10 mouse cellular contexts compared by ENCODE assay signal in genomic region chr1:166043451-166044149, GRCm38 (mm10). TPM values are rescaled to one million over a fixed set of nuclear protein-coding genes. Genes with fewer than 3 reads are reported as not detected.
A peak's percentile ranks its signal among the peaks of the same experiment; 100 is the strongest.
DNase-seq lines count a peak whose midpoint lies in the region; TF ChIP-seq lines count a peak whose summit lies in the region.
"Had no signal": no experiment of that assay in that cellular context is flagged by ENCODE, and none has a peak within 500 bp of the region (broad histone marks: within the 10 kb centered on the region; RNA-seq: fewer than 3 reads in every experiment).

No protein-coding gene starts in this region.

- H3K79me2 ChIP-seq in heart, adult 2 months (replicated peaks; ENCODE audit: control insufficient read depth, insufficient read depth, low read length), result no peaks in the 10 kb centered on the region

- 0 out of 2 replicates have a peak overlapping the region, but pooled peaks have one; percentile 42 for H3K27ac ChIP-seq in heart, embryonic 10.5 days
- H3K27ac ChIP-seq in heart, adult 2 months, result no peak overlapping the region
- no peak overlapping the region for H3K27ac ChIP-seq in thymus, adult 2 months (ENCODE audit: control insufficient read depth, insufficient read depth, low read length)
- H3K27ac ChIP-seq: hindbrain, embryonic 15.5 days had no signal

- H3K9ac ChIP-seq in heart, adult 2 months (ENCODE audit: low read depth, low read length), result no peak overlapping the region
- H3K9ac ChIP-seq: hindbrain, embryonic 15.5 days had no signal

- H3K4me3 ChIP-seq in heart, embryonic 10.5 days, result no peak overlapping the region
- no peak overlapping the region for H3K4me3 ChIP-seq in heart, adult 2 months
- no peak overlapping the region for H3K4me3 ChIP-seq in thymus, adult 2 months (ENCODE audit: control insufficient read depth, insufficient read depth, low read length)
- H3K4me3 ChIP-seq: hindbrain, embryonic 15.5 days had no signal

- no peak for TF ChIP-seq CTCF in heart, adult 2 months (IDR thresholded peaks at IDR 0.05)
- no peak for TF ChIP-seq CTCF in thymus, adult 2 months (IDR thresholded peaks at IDR 0.05; ENCODE audit: borderline replicate concordance, control insufficient read depth, extremely low read depth, insufficient read depth, low read length, poor library complexity)

- intact Hi-C loops in heart, adult 2 months (cut with DNase I), result no loop called here

- no peak for TF ChIP-seq POLR2A in heart, adult 2 months (IDR thresholded peaks at IDR 0.05; ENCODE audit: insufficient read depth, low read depth, low read length)
- no peak for TF ChIP-seq POLR2A in thymus, adult 2 months (IDR thresholded peaks at IDR 0.05; ENCODE audit: control insufficient read depth, extremely low read depth, insufficient read depth, low read length, poor library complexity)

- DNase-seq in heart, embryonic 10.5 days (ENCODE audit: low spot score), result peak; percentile 69
- no peak for DNase-seq in heart, adult 2 months
- DNase-seq in thymus, adult 2 months, result peak; percentile 21
- no peak for DNase-seq in thymus, adult 18-20 months
- peak; percentile 59 for DNase-seq in layer of hippocampus, adult 9-11 months
- peak; percentile 10 to 34 for DNase-seq in right cerebral cortex, postnatal 36 days (ENCODE audit: low spot score in 2 of 2)
- no peak for DNase-seq in cerebellum, postnatal 36 days
- DNase-seq in adrenal gland, adult 2 months, result no peak

- H3K9me3 ChIP-seq in heart, embryonic 10.5 days, result no peaks in the 10 kb centered on the region
- H3K9me3 ChIP-seq: G1E; hindbrain, embryonic 15.5 days had no signal

- 60% methylated on average over 21 of the region's 21 CpGs for WGBS in heart, embryonic 10.5 days
- WGBS in heart, adult 2 months, result 62% methylated on average over 21 of the region's 21 CpGs
- WGBS in thymus, adult 2 months, result 86% methylated on average over 21 of the region's 21 CpGs

- peaks cover 12% of the 10 kb centered on the region for H3K27me3 ChIP-seq in heart, embryonic 10.5 days (ENCODE audit: insufficient read depth, poor library complexity, severe bottlenecking)
- no peaks in the 10 kb centered on the region for H3K27me3 ChIP-seq in heart, adult 2 months (ENCODE audit: control insufficient read depth, insufficient read depth, low read length)
- no peaks in the 10 kb centered on the region for H3K27me3 ChIP-seq in thymus, adult 2 months (ENCODE audit: control insufficient read depth, insufficient read depth, low read length)

- TF ChIP-seq EP300 in heart, adult 2 months (IDR thresholded peaks at IDR 0.05; ENCODE audit: insufficient read depth, low read depth, low read length), result no peak

- H3K36me3 ChIP-seq in heart, embryonic 10.5 days, result no peaks in the 10 kb centered on the region
- no peaks in the 10 kb centered on the region for H3K36me3 ChIP-seq in heart, adult 2 months (ENCODE audit: control insufficient read depth, insufficient read depth, low read length)
- no peaks in the 10 kb centered on the region for H3K36me3 ChIP-seq in thymus, adult 2 months (ENCODE audit: control insufficient read depth, insufficient read depth, low read length)
- H3K36me3 ChIP-seq: G1E; hindbrain, embryonic 15.5 days had no signal

- peaks cover 44% of the 10 kb centered on the region for H3K4me1 ChIP-seq in heart, embryonic 10.5 days
- H3K4me1 ChIP-seq in heart, adult 2 months (ENCODE audit: control insufficient read depth, insufficient read depth, low read length), result no peaks in the 10 kb centered on the region; the same call in 1 of the 2 replicates
- peaks cover 8% of the 10 kb centered on the region for H3K4me1 ChIP-seq in thymus, adult 2 months (replicated peaks; ENCODE audit: control insufficient read depth, insufficient read depth, low read length)

RNA-seq across cellular contexts. Expression of gene Pou2f1, which starts 41.1 kb away (rescaled TPM):
- polyA plus RNA-seq in heart, embryonic 10.5 days (2016; fragmentation: Nextera tagmentation; extraction: Ambion mirVana), result 12.9 and 18.4 TPM in 2 replicates
- 10 to 100 TPM in 1 of 2 experiments, 1 to 10 TPM in 1; 8.2 to 11.4 TPM for total RNA-seq in heart, adult 2 months (2021)
- 7.6 and 8.6 TPM in 2 replicates for polyA plus RNA-seq in heart, adult 2 months (2012; rRNA removed)
- 39.7 and 53.4 TPM in 2 replicates for polyA plus RNA-seq in thymus, adult 2 months (2012; rRNA removed)
- total RNA-seq in adrenal gland, adult 2 months (2021), result 10 to 100 TPM; 13.1 to 14.0 TPM
- polyA plus RNA-seq in adrenal gland, adult 2 months (2012; rRNA removed), result 15.5 and 22.9 TPM in 2 replicates

Comparison
In these comparisons a context has a peak if more than half of its experiments do, and no peak if none do; other contexts are left out.
1. DNase-seq: peak in heart, embryonic 10.5 days (single experiment), thymus, adult 2 months (single experiment), layer of hippocampus, adult 9-11 months (single experiment) and right cerebral cortex, postnatal 36 days (2 of 2); none in heart, adult 2 months (0 of 2), thymus, adult 18-20 months (0 of 2), cerebellum, postnatal 36 days (0 of 2) and adrenal gland, adult 2 months (single experiment).